Mouse (Mus musculus): Measurements from ENCODE around the gene Adam6a.
"Not testable (repeated sequence)": the region's sequence is repeated elsewhere in the genome, so short reads cannot be mapped to it uniquely, and the experiment has no call there.

Adam6a gene

DNA sequence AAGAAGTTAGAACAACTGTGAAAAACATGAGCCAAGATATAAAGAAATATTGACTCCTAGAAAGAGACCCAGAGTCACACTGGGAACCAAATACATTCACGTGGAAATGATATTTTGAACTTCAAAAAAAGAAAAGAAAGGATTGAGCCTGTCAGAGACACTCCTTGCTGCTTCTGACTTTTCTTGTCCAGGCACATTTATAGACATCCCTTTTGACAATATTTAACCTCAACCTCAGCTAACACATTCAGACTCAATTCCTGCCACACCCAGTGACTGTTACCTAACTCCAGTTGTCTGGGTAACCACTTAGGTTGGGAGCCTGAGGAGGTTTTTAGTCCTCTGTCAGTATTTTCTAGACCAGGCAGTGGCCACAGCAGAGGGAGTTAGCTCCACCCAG lies at the start of gene Adam6a:
Gene Adam6a, plus strand, starts transcription at position 301 of the 400 bp plus-strand sequence.
- not testable (repeated sequence) for DNase-seq

DNA sequence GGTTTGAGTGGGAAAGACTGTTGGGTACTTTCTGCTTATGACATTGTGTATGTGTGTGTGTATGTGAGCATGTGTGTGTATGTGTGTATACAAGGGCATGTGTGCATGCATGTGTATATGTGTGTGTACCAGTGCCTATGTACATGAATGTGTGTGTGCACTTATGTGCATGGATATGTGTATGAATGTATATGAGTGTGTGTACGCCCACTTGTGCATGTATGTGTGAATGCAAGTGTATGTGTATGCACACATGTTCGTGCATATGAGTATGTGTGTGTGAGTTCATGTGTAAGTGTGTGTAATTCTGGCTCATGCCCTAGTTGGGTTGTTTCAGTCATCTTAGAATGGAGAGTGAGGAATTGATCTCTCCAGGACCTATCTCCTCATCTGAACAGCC lies 17.8 kb upstream of the Adam6a start:
- no peak for DNase-seq

DNA sequence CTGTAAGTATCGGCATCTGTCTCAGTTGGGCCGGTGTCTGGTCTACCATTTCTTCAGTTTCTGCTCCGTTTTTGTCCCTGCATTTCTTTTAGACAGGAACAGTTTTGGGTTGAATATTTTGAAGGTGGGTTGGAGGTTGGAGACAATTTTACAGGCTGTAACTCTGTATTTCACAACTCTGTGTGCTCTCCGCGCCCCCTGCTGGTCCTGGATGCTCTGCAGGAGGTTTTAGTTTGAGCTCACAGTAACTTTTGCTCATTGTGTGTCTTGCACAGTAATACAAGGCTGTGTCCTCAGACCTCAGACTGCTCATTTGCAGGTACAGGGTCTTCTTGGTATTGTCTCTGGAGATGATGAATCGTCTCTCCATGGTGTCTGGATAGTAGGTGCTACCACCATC lies 34.5 kb downstream of the Adam6a start:
- DNase-seq = no peak

DNA sequence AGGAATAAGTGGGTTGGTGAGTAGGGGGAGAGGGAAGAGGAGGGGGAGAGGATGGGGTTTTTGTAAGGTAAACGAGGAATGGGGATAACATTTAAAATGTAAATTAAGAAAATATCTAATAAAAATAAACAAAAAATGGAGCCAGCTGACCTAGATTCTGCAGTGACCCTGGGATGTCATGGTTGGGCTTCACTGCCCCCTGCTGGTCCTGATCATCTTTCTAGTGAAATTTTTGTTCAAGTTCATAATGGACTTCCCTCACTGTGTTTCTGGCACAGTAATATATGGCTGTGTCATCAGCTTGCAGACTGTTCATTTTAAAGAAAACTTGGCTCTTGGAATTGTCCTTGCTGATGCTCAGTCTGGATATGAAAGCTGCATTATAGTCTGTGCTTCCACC lies 44.3 kb downstream of the Adam6a start:
- no peak for DNase-seq

Measured in heart, adult 11 months (tissue).